Mouse (Mus musculus) heart, embryonic 10.5 days (tissue): Measurements from ENCODE around the gene Slc2a10. TPM values are rescaled to one million over a fixed set of nuclear protein-coding genes. Genes with fewer than 3 reads are reported as not detected.
"Not testable (repeated sequence)": the region's sequence is repeated elsewhere in the genome, so short reads cannot be mapped to it uniquely, and the experiment has no call there.

Experiments used
- DNase-seq: peaks from one replicate; pipeline ENCODE4 v3.0.0-alpha.2; 2017; ENCODE audit warnings: low spot score
- H3K27ac ChIP-seq: fragments of 300-500 bp; sonication (generic); 2 replicates; pipeline ENCODE4 v1.5.1; 2016; ENCODE audit warnings: mild to moderate bottlenecking
- H3K27me3 ChIP-seq: fragments of 300-500 bp; sonication (generic); 2 replicates; pipeline ENCODE4 v1.6.1; 2016; ENCODE audit warnings: mild to moderate bottlenecking; ENCODE audit not compliant: poor library complexity, insufficient read depth, severe bottlenecking
- H3K36me3 ChIP-seq: fragments of 300-500 bp; sonication (generic); 2 replicates; pipeline ENCODE4 v1.6.1; 2016; ENCODE audit warnings: mild to moderate bottlenecking, moderate library complexity
- H3K4me1 ChIP-seq: fragments of 300-500 bp; sonication (generic); 2 replicates; pipeline ENCODE4 v1.6.1; 2016; ENCODE audit warnings: mild to moderate bottlenecking
- H3K4me3 ChIP-seq: fragments of 300-500 bp; sonication (generic); 2 replicates; pipeline ENCODE4 v1.5.1; 2016; ENCODE audit warnings: mild to moderate bottlenecking, moderate library complexity
- H3K9me3 ChIP-seq: fragments of 300-500 bp; sonication (generic); 2 replicates; pipeline ENCODE4 v1.6.1; 2016; ENCODE audit warnings: mild to moderate bottlenecking, moderate library complexity
- WGBS: fragments of 180-500 bp; shearing (Covaris S2); methylation state at CpG from one replicate; pipeline ENCODE4 v1.1.7; 2016; 5-methylcytosine and 5-hydroxymethylcytosine counted together
- polyA plus RNA-seq: library from polyadenylated mRNA; unstranded; fragments of >200 nt; fragmentation: Nextera tagmentation; extraction: Ambion mirVana; gene quantifications from 2 replicates; pipeline ENCODE4 v1.2.1, GENCODE M21; 2016

Gene Slc2a10
- polyA plus RNA-seq, 1 experiment from 2014 or later = 4.6 TPM

DNA sequence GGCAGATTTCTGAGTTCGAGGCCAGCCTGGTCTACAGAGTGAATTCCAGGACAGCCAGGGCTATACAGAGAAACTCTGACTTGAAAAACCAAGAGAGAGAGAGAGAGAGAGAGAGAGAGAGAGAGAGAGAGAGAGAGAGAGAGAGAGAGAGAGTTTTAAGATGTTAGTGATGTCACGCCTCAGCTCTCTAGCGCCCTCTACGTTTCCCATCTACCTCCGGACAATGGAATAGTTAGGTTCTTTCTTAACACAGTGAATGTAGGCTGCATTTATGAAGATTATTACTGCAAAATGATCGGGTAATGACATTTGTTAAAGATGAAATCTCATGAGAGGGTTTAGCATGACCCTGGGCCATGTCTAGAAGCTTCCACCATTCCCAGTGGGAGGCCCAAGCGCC, 46.8 kb downstream of the Slc2a10 start:
- WGBS = 70% methylated on average over 7 of the region's 7 CpGs
- H3K4me3 ChIP-seq, DNase-seq, H3K36me3 ChIP-seq, H3K4me1 ChIP-seq, H3K9me3 ChIP-seq, H3K27ac ChIP-seq: not testable (repeated sequence)
- peaks cover 49% of the 10 kb centered on the region for H3K27me3 ChIP-seq

DNA sequence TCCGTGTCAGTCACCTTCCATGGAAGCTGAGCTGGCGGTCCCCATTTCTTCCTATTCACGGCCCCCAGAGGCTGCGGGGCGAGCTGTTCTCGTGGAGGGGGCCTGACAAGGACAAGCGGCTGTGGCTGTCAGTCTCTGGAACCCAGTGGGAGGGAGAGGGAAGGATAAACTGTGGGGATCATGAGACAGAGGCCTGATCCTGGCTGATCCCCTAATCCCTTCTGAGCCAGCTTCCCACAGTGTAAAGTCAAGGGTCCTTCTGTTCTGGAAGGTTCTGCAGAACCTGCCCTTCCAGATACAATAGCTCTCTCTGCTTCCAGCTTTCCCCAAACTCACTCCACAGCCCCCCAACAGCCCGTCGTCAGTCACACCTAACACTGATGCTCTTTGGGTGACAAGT, 50.5 kb downstream of the Slc2a10 start:
- H3K4me3 ChIP-seq = no peak overlapping the region
- no peak overlapping the region for H3K27ac ChIP-seq
- WGBS = 60% methylated on average over 9 of the region's 9 CpGs
- H3K4me1 ChIP-seq = no peaks in the 10 kb centered on the region
- H3K36me3 ChIP-seq = no peaks in the 10 kb centered on the region
- H3K27me3 ChIP-seq = peaks cover 56% of the 10 kb centered on the region
- DNase-seq = no peak
- H3K9me3 ChIP-seq = no peaks in the 10 kb centered on the region

DNA sequence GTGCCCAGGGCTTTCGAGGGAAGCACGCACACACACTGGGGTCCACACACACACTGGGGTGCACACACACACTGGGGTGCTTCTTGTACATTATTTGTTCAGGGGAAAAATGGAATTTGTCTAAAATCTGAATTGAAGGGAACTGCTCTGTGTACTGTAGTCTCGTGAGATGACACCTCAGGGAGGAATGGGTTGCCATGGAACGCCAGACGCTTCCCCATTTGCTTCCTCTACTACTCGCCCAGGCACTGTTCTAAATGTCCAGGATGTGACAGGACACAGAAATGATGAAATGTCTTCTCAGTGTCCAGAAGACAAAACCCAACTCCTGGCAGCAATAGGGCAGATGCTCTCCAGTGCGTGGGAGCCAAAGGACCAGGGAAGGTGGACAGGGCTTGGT, 53.7 kb downstream of the Slc2a10 start:
- 0 out of 2 replicates have a peak, but pooled peaks cover 3% of the 10 kb centered on the region for H3K4me1 ChIP-seq
- H3K27me3 ChIP-seq = peaks cover 52% of the 10 kb centered on the region
- WGBS = 84% methylated on average over 7 of the region's 7 CpGs
- no peaks in the 10 kb centered on the region for H3K36me3 ChIP-seq
- no peak for DNase-seq
- no peaks in the 10 kb centered on the region for H3K9me3 ChIP-seq
- no peak overlapping the region for H3K27ac ChIP-seq
- no peak overlapping the region for H3K4me3 ChIP-seq

DNA sequence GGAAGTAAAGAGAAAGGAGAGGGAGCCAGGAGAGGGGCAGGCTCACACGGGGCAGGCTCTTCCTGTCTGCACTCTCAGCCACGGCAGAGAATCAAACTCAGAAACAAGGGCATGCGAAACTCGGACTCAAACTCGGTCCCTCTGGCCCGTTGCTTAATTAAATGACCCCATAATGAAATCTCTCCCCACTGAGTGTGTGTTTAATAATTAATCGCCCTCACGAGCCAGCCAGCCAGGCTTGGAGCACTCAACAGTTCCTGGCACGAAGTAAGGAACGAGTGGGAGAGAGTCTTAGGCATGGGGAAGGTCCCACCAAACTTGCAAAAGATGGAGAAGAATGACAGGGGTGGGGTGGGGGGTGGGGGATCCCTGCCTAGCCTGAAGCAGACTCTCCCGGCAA, 55.3 kb downstream of the Slc2a10 start:
- 66% methylated on average over 11 of the region's 11 CpGs for WGBS
- no peak overlapping the region for H3K27ac ChIP-seq

DNA sequence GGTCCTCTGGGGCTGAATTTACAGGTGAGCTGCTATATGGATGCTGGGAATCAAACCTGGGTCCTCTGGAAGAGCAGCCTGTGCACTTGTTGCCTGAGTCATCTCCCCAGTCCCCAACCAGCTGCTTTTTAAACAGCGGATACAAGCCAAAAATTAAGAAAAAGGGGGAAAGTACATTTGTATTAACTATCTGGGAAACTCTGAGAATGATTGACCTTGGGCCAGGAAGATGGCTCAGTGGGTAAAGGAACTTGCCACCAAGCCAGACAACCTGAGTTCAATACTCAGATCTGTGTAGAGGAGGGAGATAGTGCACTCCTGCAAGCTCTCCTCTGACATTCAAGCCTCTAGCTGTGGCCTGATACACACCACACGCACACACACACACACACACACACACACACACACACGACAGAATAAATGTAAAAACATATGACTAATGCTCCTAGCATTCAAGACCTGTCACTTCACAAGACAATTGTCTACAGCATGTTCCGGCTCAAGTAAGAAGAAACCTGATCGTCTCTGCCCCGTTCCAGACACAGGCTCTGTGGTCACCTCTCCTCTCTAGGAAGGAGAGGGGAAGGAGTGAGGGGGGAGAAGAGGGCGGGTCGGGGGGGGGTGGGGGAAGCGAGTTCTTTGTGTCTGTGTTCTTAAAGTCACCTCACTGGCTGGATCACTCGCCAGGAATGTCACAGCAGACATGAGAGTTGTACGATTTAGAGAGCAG, 56.1 kb downstream of the Slc2a10 start:
- peaks cover 12% of the 10 kb centered on the region for H3K4me1 ChIP-seq
- H3K9me3 ChIP-seq = no peaks in the 10 kb centered on the region
- DNase-seq = no peak
- 30% methylated on average over 11 of the region's 11 CpGs for WGBS
- H3K4me3 ChIP-seq = no peak overlapping the region
- no peak overlapping the region for H3K27ac ChIP-seq
- H3K27me3 ChIP-seq = peaks cover 59% of the 10 kb centered on the region
- H3K36me3 ChIP-seq = no peaks in the 10 kb centered on the region

More for the DNA sequence above, 55.3 kb downstream of the Slc2a10 start:
- Histone ChIP-seq H3K4me3 (no peak overlapping the region), H3K4me1 (peaks cover 12% of the 10 kb centered on the region), H3K36me3 (no peaks in the 10 kb centered on the region), H3K9me3 (no peaks in the 10 kb centered on the region), H3K27me3 (peaks cover 57% of the 10 kb centered on the region)
- no peak for DNase-seq

DNA sequence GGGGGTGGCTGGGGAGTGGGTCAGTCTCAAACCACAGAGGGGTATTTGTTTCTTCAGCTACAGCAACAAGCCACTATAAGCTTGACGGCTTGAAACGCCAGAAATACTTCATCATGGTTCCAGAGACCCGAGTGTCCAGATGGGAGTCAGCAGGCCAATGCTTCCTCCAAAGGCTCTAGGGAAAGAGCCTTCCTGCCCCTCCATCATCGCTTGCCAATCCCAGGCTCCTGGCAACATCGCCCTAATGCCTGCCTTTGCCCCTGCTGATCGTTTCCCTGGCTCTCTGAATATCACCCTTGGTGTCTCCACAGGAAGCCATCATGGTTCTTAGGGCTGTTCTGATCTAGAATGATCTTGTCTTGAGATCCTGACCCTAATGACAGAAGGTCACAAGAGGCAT, 58.3 kb downstream of the Slc2a10 start:
- Histone ChIP-seq H3K27ac (no peak overlapping the region), H3K4me3 (no peak overlapping the region), H3K9me3 (no peaks in the 10 kb centered on the region), H3K27me3 (peaks cover 77% of the 10 kb centered on the region), H3K4me1 (peaks cover 12% of the 10 kb centered on the region), H3K36me3 (no peaks in the 10 kb centered on the region)
- 82% methylated on average over 6 of the region's 6 CpGs for WGBS
- no peak for DNase-seq

DNA sequence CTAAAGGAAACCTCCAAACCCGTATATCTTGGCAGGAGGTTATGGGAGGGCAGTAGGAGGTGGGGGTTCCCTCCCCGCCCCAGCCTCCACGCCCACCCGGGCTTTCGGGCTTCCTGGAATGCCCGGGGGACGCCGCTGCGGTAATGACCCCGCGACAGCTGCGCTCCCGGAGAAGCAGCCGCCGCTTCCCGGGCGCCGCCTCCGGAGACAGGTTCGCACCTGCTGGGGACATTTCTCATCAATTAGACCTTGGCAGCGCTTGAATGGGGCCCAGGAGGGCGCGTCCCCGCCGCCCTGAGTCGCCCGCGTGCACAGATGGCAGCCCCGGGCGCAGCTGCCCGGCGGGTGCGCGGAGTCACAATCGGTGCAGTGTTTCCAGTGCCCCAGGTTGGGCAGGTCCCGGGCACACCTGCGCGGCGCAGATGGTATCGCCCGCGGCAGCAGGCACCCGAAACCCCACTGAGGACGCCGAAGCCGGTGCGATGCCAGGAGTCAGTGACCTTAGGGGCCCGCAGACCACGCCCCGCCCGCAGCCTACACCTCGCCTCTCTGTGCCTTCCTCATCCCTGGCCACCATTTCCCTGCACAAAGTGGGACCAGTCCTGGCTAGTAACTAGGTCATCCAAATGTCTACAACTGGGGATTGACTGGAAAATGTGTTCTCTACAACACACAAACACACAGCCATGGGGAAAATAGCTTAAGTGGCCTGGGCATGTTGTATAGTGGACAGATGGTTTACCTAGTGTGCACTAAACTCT, 59.9 kb downstream of the Slc2a10 start:
- no peak for DNase-seq
- Histone ChIP-seq H3K27ac (no peak overlapping the region), H3K4me3 (peak overlapping the region; percentile 63), H3K27me3 (peaks cover 61% of the 10 kb centered on the region), H3K4me1 (peaks cover 12% of the 10 kb centered on the region), H3K36me3 (no peaks in the 10 kb centered on the region), H3K9me3 (no peaks in the 10 kb centered on the region)
- WGBS = 2% methylated on average over 52 of the region's 52 CpGs

DNA sequence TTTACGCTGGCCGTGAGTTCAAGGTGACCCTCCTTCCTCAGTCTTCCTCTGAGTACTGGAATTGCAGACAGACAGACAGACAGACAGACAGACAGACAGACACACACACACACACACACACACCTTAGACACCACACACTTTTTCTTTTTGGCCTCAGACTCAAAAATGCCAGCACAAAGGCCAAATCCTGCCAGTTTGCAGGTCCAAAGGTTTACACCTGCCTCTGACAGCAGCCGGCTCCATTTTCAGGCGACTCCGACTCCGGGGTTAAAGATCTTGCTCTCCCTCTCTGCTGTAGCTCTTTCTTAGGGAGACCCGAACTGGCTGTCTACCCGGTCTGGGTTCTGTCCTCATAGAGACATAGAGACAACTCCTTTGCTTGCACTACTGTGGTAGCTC, 60.5 kb downstream of the Slc2a10 start:
- WGBS = 72% methylated on average over 8 of the region's 8 CpGs
- H3K4me1 ChIP-seq = peaks cover 12% of the 10 kb centered on the region
- H3K4me3 ChIP-seq = no peak overlapping the region
- H3K27me3 ChIP-seq = peaks cover 59% of the 10 kb centered on the region
- no peaks in the 10 kb centered on the region for H3K36me3 ChIP-seq
- no peak for DNase-seq
- H3K9me3 ChIP-seq = no peaks in the 10 kb centered on the region
- H3K27ac ChIP-seq = no peak overlapping the region

DNA sequence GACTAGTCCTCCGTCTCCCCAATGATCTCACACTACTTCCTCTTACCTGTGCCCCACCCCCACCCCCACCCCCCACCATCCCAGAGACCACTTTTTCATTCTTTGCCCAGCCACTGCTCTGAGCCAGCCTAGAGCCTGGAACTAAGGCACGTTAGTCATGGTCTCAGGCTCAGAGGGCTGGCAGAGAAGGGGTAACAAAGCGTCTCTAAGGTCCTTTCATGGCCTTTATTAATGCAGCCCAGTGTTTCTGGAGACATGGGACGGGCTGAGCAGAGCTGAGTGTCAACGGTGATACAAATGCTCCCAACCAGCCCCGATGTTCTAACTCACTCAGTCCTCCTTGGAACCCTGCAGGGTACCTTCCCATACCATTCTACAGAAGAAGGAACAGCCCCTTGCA, 61.0 kb downstream of the Slc2a10 start:
- 55% methylated on average over 6 of the region's 6 CpGs for WGBS
- no peak overlapping the region for H3K4me3 ChIP-seq
- no peaks in the 10 kb centered on the region for H3K9me3 ChIP-seq
- no peak for DNase-seq
- H3K36me3 ChIP-seq = no peaks in the 10 kb centered on the region
- H3K27ac ChIP-seq = no peak overlapping the region
- peaks cover 59% of the 10 kb centered on the region for H3K27me3 ChIP-seq
- peaks cover 12% of the 10 kb centered on the region for H3K4me1 ChIP-seq

DNA sequence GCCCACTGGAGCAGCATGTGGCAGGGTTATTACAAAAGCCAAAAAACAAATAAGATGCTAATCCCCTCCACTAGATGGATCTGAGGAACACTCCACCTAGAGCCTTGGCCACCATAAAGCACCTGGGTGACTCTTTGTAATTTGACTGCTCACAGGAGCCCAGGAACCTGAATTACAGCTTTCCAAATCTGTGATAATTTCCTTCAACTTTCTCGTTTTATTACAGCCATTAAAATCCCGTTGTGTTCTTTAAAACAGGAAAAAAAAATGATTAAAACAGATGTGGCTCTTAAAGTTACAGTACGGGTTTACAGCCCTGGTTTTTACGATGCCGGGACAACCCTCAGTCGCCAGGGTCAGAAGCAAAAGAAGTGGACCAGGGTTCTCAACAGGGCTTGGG, 63.3 kb downstream of the Slc2a10 start:
- peaks cover 9% of the 10 kb centered on the region for H3K4me1 ChIP-seq
- peaks cover 47% of the 10 kb centered on the region for H3K27me3 ChIP-seq
- no peak overlapping the region for H3K27ac ChIP-seq
- no peaks in the 10 kb centered on the region for H3K9me3 ChIP-seq
- 76% methylated on average over 6 of the region's 6 CpGs for WGBS
- no peak for DNase-seq
- H3K36me3 ChIP-seq = no peaks in the 10 kb centered on the region
- no peak overlapping the region for H3K4me3 ChIP-seq

DNA sequence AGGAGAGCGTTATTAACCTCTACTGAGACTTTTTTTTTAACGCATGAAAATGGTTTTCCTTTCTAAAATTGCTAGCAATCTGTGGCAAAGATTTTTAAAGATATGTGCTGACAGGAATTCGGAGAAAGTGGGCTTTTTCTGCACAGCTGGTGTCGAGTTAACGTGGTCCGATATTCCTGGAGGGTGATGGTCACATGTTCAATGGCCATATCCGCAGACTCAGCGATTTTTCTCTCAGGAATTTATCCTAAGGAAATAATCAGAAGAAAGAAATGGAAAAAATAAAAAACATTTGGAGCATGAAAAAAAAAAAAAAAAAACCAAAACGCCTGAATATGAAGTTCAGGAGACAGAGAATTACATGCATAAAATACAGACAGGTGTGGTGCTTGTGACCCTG, 64.2 kb downstream of the Slc2a10 start:
- Histone ChIP-seq H3K27me3 (peaks cover 40% of the 10 kb centered on the region), H3K4me3 (no peak overlapping the region), H3K9me3 (no peaks in the 10 kb centered on the region), H3K27ac (no peak overlapping the region), H3K4me1 (peaks cover 9% of the 10 kb centered on the region), H3K36me3 (no peaks in the 10 kb centered on the region)
- WGBS = 75% methylated on average over 9 of the region's 9 CpGs
- no peak for DNase-seq

DNA sequence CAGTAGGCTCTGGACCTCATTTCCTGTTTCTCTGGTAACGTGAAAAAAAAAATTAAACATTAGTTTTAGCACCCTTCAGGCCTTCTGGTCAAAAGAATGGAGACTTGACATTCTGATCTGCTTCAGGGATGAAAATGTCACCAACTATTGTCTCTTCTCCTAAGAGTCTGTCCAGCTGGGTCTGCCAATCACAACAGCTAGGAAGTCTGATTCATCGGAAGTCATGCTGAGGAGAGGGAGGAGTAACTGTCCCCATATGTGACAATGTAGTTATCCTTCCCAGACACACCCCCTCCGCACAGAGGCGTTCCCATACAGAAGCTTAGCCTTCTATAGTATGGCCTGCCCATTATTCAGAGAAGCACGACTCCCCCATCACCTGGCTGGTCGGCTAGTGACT, 65.3 kb downstream of the Slc2a10 start:
- 64% methylated on average over 6 of the region's 6 CpGs for WGBS

More for the DNA sequence above, 65.3 kb downstream of the Slc2a10 start:
- Histone ChIP-seq H3K36me3 (no peaks in the 10 kb centered on the region), H3K27ac (no peak overlapping the region), H3K4me1 (no peaks in the 10 kb centered on the region), H3K4me3 (no peak overlapping the region), H3K27me3 (peaks cover 33% of the 10 kb centered on the region), H3K9me3 (no peaks in the 10 kb centered on the region)
- DNase-seq = no peak
